Mouse (Mus musculus) forebrain, embryonic 11.5 days (tissue): Measurements from ENCODE around the gene Nfkbil1. TPM values are rescaled to one million over a fixed set of nuclear protein-coding genes. Genes with fewer than 3 reads are reported as not detected.

Experiments
- ATAC-seq: fragments of 200-750 bp; cut with Nextera tagmentation; replicated peaks from 2 replicates; pipeline ENCODE4 v1.8.0; 2017; ENCODE audit warnings: moderate TSS enrichment; ENCODE audit not compliant: low FRiP score
- DNase-seq: peaks from one replicate; pipeline ENCODE4 v3.0.0-alpha.2; 2017; ENCODE audit warnings: low spot score
- H3K27ac ChIP-seq: fragments of 300-500 bp; sonication (generic); 2 replicates; pipeline ENCODE4 v1.5.1; 2014; ENCODE audit warnings: low read depth, low read length
- H3K27me3 ChIP-seq: fragments of 300-500 bp; sonication (generic); 2 replicates; pipeline ENCODE4 v1.6.1; 2014; ENCODE audit warnings: mild to moderate bottlenecking, low read length, mixed read lengths; ENCODE audit not compliant: control insufficient read depth, insufficient read depth
- H3K36me3 ChIP-seq: fragments of 300-500 bp; sonication (generic); 2 replicates; pipeline ENCODE4 v1.6.1; 2014; ENCODE audit warnings: mild to moderate bottlenecking, low read length, moderate library complexity, mixed read lengths; ENCODE audit not compliant: control insufficient read depth, insufficient read depth
- H3K4me1 ChIP-seq: fragments of 300-500 bp; sonication (generic); replicated peaks from 2 replicates; pipeline ENCODE4 v1.6.1; 2014; ENCODE audit warnings: low read length, mixed read lengths; ENCODE audit not compliant: control insufficient read depth, insufficient read depth
- H3K4me2 ChIP-seq: fragments of 300-500 bp; sonication (generic); 2 replicates; pipeline ENCODE4 v1.6.1; 2014; ENCODE audit warnings: low read depth, mild to moderate bottlenecking, low read length, moderate library complexity, mixed read lengths; ENCODE audit not compliant: severe bottlenecking
- H3K4me3 ChIP-seq: fragments of 300-500 bp; sonication (generic); 2 replicates; pipeline ENCODE4 v1.5.1; 2014; ENCODE audit warnings: low read depth, low read length
- H3K9ac ChIP-seq: fragments of 300-500 bp; sonication (generic); 2 replicates; pipeline ENCODE4 v1.6.1; 2014; ENCODE audit warnings: low read length
- H3K9me3 ChIP-seq: fragments of 300-500 bp; sonication (generic); 2 replicates; pipeline ENCODE4 v1.6.1; 2016; ENCODE audit warnings: low read length, mixed read lengths; ENCODE audit not compliant: control insufficient read depth
- WGBS: fragments of 180-500 bp; shearing (Covaris S2); extraction: QIAGEN DNeasy Blood & Tissue Kit; methylation state at CpG from one replicate; pipeline ENCODE4 v1.1.7; 2014; 5-methylcytosine and 5-hydroxymethylcytosine counted together
- polyA plus RNA-seq: library from polyadenylated mRNA; unstranded; fragments of >200 nt; fragmentation: Nextera tagmentation; extraction: Ambion mirVana; gene quantifications from 2 replicates; pipeline ENCODE4 v1.2.1, GENCODE M21; 2014

Nfkbil1 gene
- polyA plus RNA-seq, 1 experiment from 2014 or later, result 4.3 TPM

DNA sequence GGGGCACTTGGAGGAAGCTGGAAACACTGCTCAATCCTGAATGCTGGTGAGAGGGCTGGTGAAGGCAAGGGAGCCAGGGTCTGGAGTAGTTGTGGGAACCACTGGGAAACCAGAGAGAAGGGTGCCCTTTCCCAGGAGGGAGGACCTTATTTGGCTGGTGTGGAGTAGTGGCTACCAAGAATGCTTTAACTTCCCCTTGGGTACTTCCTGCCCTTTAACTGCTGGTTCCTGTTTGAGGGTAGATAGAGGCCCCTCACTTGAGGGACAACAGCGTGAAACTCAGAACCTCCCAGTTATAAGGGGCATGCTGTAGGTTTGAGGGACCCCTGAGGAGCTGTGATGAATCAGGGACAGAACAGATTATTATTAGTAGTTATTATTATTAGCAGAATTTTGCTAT, 46.4 kb downstream of the Nfkbil1 start:
- Histone ChIP-seq H3K36me3 (no peaks in the 10 kb centered on the region), H3K4me1 (peaks cover 3% of the 10 kb centered on the region; the same call in 1 of the 2 replicates), H3K4me2 (no peak overlapping the region), H3K4me3 (no peak overlapping the region), H3K9me3 (no peaks in the 10 kb centered on the region), H3K27ac (no peak overlapping the region), H3K9ac (no peak overlapping the region), H3K27me3 (no peaks in the 10 kb centered on the region)
- 72% methylated on average over 1 of the region's 1 CpGs for WGBS
- ATAC-seq, result no peak
- no peak for DNase-seq

DNA sequence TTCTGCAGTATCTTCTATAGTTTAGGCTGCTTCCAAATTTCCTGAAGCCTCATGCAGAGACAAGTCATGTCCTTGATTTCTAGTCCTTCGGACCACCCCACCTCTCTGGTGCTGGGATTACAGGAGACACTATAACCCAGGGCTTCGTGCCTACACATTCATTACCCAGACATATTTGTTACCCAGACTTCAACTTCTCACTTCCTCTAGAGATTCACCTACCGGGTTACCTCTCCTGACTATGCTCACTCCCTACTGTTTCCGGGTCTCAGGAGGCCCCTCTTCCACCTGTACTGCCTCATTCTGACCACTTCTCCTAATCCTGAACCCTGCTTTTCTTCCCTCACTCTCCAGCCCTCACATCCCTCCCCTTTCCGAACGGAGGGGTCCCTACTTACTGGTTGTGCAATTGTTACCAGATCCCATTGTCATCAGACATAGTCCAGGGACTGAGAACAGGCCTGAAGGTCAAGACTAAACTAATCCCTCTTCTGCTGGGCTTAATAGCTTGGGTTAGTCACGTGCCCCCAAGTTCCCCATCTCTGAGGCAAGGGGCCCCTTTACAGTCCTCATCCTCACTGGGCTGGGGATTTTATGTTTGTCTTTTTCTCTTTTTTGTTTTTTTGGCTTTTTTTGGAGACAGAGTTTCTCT, 47.5 kb downstream of the Nfkbil1 start, which contains the start of gene Lst1:
Gene Lst1, minus strand, starts transcription at position 481 of the 652 bp plus-strand sequence.
- ATAC-seq, result no peak
- H3K9me3 ChIP-seq, result no peaks in the 10 kb centered on the region
- WGBS, result 62% methylated on average over 7 of the region's 7 CpGs
- no peak within 1 kb of the TSS for H3K4me3 ChIP-seq
- no peak within 1 kb of the TSS for H3K9ac ChIP-seq
- H3K27ac ChIP-seq, result no peak within 1 kb of the TSS
- H3K4me1 ChIP-seq, result peaks cover 3% of the 10 kb centered on the region; the same call in 1 of the 2 replicates
- no peaks in the 10 kb centered on the region for H3K27me3 ChIP-seq
- H3K4me2 ChIP-seq, result no peak within 1 kb of the TSS
- DNase-seq, result no peak
- no peaks in the 10 kb centered on the region for H3K36me3 ChIP-seq

DNA sequence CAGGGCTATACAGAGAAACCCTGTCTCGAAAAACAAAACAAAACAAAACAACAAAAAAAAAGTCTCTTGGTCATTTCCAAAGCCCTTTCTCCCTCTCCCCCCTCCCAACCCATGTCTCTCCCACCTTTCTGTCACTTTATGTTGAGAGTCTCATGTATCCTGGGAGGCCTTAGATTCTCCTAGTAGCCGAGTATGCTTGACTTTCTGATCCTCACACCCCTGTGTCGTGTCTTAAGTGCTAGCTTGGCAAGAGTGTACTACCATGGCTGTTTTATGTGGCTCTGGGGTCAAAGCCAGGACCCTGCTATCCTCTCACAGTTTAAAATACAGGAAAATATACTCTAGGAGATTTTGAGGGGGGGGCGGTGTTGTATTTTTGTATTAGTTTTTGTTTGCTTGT, 48.2 kb downstream of the Nfkbil1 start:
- Histone ChIP-seq H3K4me3 (no peak overlapping the region), H3K36me3 (no peaks in the 10 kb centered on the region), H3K9ac (no peak overlapping the region), H3K27me3 (no peaks in the 10 kb centered on the region), H3K4me2 (no peak overlapping the region), H3K27ac (no peak overlapping the region), H3K4me1 (peaks cover 3% of the 10 kb centered on the region; the same call in 1 of the 2 replicates), H3K9me3 (no peaks in the 10 kb centered on the region)
- WGBS, result 72% methylated on average over 4 of the region's 4 CpGs
- no peak for ATAC-seq
- DNase-seq, result no peak

DNA sequence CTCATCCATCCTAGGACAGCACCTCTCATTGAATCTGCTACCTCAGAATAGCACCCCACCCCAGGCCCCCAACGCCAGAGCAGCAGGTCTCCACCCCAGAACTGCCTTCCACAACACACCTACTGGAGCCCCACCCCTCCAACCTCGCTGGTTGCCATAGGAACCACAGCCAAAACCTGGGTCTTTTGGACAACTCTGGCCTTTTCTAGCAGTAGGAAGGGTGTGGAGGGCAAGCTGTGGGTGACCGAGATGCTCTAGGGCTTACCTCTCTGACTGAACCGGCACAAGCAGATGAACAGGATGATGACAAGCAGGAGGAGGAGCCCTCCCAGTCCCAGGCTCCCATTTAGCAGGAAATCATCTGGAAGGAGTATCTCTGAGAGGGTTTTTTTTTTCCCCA, 48.9 kb downstream of the Nfkbil1 start:
- H3K36me3 ChIP-seq, result no peaks in the 10 kb centered on the region
- H3K4me2 ChIP-seq, result peak overlapping the region; percentile 42
- DNase-seq (no peak), ATAC-seq (no peak)
- H3K4me3 ChIP-seq, result peak overlapping the region; percentile 26
- peak overlapping the region; percentile 53; the same call in 1 of the 2 replicates for H3K27ac ChIP-seq
- H3K9me3 ChIP-seq, result no peaks in the 10 kb centered on the region
- no peaks in the 10 kb centered on the region for H3K27me3 ChIP-seq
- peaks cover 3% of the 10 kb centered on the region; the same call in 1 of the 2 replicates for H3K4me1 ChIP-seq
- no peak overlapping the region; the same call in 1 of the 2 replicates for H3K9ac ChIP-seq
- 0% methylated on average over 4 of the region's 4 CpGs for WGBS

DNA sequence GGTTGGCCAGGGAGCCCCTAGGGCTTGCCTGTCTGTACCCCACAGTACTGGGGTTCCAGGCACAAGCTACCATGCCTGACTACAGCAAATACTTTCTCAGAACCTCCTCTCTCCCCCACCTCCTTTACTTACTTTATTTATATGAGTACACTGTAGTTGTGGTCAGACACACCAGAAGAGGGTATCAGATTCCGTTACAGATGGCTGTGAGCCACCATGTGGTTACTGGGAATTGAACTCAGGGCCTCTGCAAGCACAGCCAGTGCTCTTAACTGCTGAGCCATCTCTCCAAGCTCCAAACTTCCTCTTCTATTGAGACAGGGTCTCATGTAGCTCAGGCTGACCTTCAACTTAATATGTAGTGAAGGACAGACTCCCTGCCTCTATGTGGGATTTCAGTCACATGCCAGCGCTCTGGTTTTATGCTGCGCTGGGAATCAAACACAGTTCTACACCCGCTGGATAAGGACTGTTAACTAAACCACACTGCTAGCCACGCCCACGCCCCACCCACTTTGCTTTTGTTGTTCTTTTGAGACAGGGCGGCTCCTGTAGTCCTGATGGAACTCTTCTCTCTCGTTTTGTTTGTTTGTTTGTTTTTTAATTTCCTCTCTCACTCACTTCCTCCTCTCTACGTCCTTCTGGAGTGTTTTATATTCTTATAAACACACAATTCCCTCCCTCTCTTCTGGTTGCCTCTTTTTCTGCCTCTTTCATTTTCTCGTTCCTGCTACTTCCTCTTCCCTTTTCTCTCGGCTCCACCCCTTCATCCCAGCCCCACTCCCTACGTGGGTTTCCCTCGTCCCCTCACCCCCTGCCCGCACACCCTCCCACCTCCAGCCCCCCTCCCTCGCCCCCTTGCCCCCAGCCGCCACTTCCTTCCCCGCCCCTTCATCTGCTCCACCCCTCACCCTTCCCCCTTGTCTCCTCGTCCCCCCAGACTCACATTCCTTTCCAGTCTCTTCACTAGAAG, 49.7 kb downstream of the Nfkbil1 start:
- WGBS, result 2% methylated on average over 18 of the region's 18 CpGs
- peaks cover 3% of the 10 kb centered on the region; the same call in 1 of the 2 replicates for H3K4me1 ChIP-seq
- H3K27ac ChIP-seq, result peak overlapping the region; percentile 53; the same call in 1 of the 2 replicates
- no peaks in the 10 kb centered on the region for H3K27me3 ChIP-seq
- H3K9ac ChIP-seq, result peak overlapping the region; percentile 50; the same call in 1 of the 2 replicates
- ATAC-seq (peak; percentile 46), DNase-seq (peak; percentile 79)
- peak overlapping the region; percentile 42 for H3K4me2 ChIP-seq
- H3K36me3 ChIP-seq, result no peaks in the 10 kb centered on the region
- peak overlapping the region; percentile 26 for H3K4me3 ChIP-seq
- H3K9me3 ChIP-seq, result no peaks in the 10 kb centered on the region

DNA sequence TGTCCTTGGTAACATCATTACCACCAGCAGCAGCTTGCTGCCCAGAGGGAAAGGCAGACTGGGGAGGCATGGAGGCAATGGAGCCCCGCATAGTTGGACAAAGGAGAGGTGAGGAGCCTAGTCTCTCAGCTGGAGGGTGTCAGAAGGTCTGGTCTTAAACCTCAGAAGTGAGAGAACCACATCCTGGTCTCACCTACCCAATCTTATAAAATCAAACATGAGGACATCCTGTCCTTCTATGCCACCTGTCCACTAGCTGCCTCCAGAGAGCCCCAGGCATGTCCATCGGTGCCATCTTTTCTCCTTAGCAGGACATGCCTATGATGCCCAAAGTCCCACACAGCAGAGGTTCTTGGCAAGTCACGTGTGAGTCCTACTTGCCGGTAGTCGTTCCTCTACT, 55.5 kb downstream of the Nfkbil1 start:
- Histone ChIP-seq H3K36me3 (no peaks in the 10 kb centered on the region), H3K4me1 (no peaks in the 10 kb centered on the region), H3K9me3 (no peaks in the 10 kb centered on the region), H3K9ac (no peak overlapping the region), H3K4me3 (no peak overlapping the region), H3K27me3 (no peaks in the 10 kb centered on the region), H3K4me2 (no peak overlapping the region), H3K27ac (no peak overlapping the region)
- ATAC-seq (no peak), DNase-seq (no peak)
- 85% methylated on average over 5 of the region's 5 CpGs for WGBS

DNA sequence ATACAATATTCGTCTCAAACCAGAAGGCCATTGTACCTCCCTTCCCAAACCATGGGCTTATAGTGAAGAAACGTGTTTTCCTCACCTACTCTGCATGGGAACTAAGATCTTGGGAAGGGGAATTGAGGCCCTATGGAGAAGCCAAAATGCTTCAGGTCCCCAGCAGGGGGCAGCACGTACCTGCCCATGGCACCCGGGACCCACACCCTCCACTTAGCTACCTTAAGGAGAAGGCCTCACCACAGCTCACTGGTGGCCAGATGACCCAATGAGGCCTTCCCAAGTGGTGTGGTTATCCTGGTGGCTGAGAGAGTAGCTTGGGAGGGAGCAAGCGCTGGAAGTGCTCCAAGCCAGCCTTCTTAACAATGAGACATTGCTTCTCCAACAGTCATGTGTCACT, 57.1 kb downstream of the Nfkbil1 start:
- 15% methylated on average over 5 of the region's 5 CpGs for WGBS

DNA sequence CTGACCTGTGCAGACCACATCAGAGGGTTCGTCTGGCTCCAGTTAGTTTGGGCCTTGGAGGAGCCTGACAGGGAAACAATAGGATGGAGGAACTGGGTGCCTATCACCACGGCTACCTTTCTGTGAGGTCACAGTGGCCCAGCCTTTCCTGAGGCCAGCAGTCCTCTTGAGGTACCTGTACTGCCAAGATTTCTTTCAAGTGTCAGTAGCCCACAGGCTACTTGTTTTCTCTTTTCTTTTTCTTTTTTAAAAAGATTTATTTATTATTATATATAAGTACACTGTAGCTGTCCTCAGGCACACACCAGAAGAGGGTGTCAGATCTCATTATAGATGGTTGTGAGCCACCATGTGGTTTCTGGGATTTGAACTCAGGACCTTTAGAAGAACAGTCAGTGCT, 59.6 kb downstream of the Nfkbil1 start, which contains the start of gene Aif1:
Gene Aif1, minus strand, starts transcription at position 101 of the 400 bp plus-strand sequence.
- Histone ChIP-seq H3K4me2 (no peak within 1 kb of the TSS), H3K27ac (no peak within 1 kb of the TSS), H3K4me1 (no peaks in the 10 kb centered on the region), H3K9me3 (no peaks in the 10 kb centered on the region), H3K36me3 (no peaks in the 10 kb centered on the region), H3K4me3 (no peak within 1 kb of the TSS), H3K9ac (no peak within 1 kb of the TSS), H3K27me3 (no peaks in the 10 kb centered on the region)
- DNase-seq (no peak), ATAC-seq (no peak)
- 40% methylated on average over 2 of the region's 2 CpGs for WGBS

More for the DNA sequence above, 57.1 kb downstream of the Nfkbil1 start:
- ATAC-seq (no peak), DNase-seq (peak; percentile 86)
- H3K36me3 ChIP-seq, result no peaks in the 10 kb centered on the region
- H3K9ac ChIP-seq, result no peak overlapping the region
- no peaks in the 10 kb centered on the region for H3K9me3 ChIP-seq
- no peak overlapping the region for H3K4me2 ChIP-seq
- H3K4me1 ChIP-seq, result no peaks in the 10 kb centered on the region
- H3K4me3 ChIP-seq, result no peak overlapping the region
- no peaks in the 10 kb centered on the region for H3K27me3 ChIP-seq
- no peak overlapping the region for H3K27ac ChIP-seq
